Mouse (Mus musculus): ENCODE data around the gene Tmub1. TPM values are rescaled to one million over a fixed set of nuclear protein-coding genes. Genes with fewer than 3 reads are reported as not detected.
"Not testable (repeated sequence)": the region's sequence is repeated elsewhere in the genome, so short reads cannot be mapped to it uniquely, and the experiment has no call there.

Tmub1 gene
- total RNA-seq, 2 experiments from 2014 or later, result 23.1 to 27.5 TPM

DNA sequence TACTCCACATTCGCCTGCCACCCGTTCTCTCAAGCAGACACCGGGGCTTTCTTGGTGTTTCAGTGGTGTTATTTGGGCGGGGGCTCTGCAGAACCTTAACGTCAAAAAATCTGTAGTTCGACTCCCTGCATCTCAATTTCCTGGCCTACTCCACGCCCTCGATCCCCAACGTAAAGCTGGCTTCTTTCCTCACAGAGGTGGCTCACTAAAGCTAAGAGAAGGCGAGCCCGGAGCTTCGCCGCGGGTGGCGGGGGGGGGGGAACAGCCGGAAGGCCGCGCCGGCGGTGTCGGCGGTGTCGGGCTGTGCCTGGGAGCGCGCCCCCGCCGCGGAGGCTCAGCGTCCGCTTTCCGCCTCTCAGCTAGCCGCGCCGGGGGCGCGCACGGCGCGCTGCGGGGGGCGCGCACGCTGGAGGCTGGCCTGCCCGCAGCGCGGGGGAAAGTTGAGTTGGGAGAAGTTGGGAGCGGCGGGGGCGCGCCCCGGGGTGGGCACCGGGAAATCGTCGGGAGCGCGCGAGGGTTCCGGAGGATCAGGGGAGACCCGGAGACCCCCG is 22.7 kb downstream of the Tmub1 start:
- DNase-seq (ENCODE audit: low spot score in 2 of 2), result peak; percentile 66 to 74

- peak in 1 of 2 experiments; percentile 30 for DNase-seq (ENCODE audit: low spot score in 2 of 2)
Observed at GRCm38 (mm10) chr5:24424004-24424781, 23.5 kb downstream of the Tmub1 start.

- peak; percentile 98 to 100 for DNase-seq (ENCODE audit: low spot score in 2 of 2)
Observed at GRCm38 (mm10) chr5:24423129-24424003, 24.3 kb downstream of the Tmub1 start, which contains the start of the genes Cdk5 and Slc4a2. Gene Cdk5 (minus strand): TSS chr5:24423530. Gene Slc4a2 (plus strand): TSS chr5:24423837.

GRCm38 (mm10) chr5:24420381-24420780 is 27.3 kb downstream of the Tmub1 start:
- DNase-seq (ENCODE audit: low spot score in 2 of 2), result no peak

- no peak for DNase-seq (ENCODE audit: low spot score in 2 of 2)
Observed at GRCm38 (mm10) chr5:24417587-24417986, 30.1 kb downstream of the Tmub1 start.

DNA sequence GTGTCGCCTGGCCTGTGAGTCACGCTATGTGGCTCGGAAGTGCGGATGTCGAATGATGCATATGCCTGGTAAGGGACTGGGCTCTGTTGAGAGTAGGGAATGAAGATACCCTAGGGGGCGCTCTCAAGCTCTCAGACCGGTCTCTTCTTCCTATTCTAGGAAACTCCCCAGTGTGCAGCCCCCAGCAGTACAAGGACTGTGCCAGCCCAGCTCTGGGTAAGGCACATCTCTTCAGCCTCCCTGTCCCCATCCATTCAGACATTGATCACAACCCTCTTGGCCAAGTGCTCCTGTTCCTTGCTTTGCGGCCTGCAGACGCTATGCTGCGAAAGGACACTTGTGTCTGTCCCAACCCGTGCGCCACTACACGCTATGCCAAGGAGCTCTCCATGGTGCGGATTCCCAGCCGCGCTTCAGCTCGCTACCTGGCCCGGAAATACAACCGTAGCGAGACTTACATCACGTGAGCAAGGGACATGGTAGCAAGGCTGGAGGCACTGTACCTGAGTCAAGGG is 31.4 kb downstream of the Tmub1 start:
- peak; percentile 69 to 77 for DNase-seq (ENCODE audit: low spot score in 2 of 2)

DNA sequence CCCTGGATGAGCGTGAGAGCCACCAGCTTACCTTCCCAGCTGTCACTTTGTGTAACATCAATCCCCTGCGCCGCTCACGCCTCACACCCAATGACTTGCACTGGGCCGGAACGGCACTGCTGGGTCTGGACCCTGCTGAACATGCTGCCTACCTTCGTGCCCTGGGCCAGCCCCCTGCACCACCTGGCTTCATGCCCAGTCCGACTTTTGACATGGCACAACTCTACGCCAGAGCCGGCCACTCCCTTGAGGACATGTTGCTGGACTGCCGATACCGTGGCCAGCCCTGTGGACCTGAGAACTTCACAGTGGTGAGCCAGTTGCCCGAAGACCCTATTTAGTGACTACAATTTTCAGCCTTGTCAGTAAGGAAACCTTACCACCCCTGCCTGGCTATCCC is 33.7 kb downstream of the Tmub1 start:
- DNase-seq (ENCODE audit: low spot score in 2 of 2), result no peak

DNA sequence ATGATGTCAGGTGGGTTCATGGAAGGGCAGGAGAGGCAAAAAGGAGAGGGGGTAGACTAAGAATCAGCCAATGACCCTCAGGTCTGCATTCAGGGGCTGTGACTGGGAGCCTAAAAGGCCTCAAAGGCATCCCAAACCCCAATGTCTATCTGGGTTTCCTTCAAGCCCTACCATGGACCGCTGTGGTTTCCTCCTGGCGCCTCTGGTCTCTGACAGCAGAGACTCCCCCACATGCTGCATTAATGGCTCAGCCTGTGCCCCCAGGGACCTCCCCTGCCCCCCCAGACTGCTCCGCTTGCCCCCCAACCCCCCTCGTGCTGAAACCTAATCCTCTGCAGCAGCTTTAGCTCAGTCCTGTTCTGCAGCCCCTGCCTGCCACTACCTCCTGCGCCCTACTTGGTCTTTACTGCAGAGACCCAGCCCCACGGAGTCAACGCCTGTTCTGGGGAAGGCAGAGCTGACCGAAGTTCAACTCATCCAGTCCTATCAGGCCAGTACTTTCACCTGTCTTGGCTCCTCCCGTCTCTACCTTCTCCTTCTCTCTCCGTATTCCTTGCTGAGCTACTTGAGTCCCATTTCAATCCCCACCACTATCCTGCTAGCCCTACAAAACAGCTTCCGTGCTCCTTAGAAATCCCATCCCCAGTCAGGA is 34.5 kb downstream of the Tmub1 start, which contains the start of gene Asic3:
TSS of gene Asic3 (plus strand) at position 351 of the 652 bp plus-strand sequence.
- no peak for DNase-seq (ENCODE audit: low spot score in 2 of 2)

GRCm38 (mm10) chr5:24412063-24412462 is 35.6 kb downstream of the Tmub1 start:
- no peak for DNase-seq (ENCODE audit: low spot score in 2 of 2)

- no peak for DNase-seq (ENCODE audit: low spot score in 2 of 2)
Observed at GRCm38 (mm10) chr5:24409466-24409865, 38.2 kb downstream of the Tmub1 start.

DNA sequence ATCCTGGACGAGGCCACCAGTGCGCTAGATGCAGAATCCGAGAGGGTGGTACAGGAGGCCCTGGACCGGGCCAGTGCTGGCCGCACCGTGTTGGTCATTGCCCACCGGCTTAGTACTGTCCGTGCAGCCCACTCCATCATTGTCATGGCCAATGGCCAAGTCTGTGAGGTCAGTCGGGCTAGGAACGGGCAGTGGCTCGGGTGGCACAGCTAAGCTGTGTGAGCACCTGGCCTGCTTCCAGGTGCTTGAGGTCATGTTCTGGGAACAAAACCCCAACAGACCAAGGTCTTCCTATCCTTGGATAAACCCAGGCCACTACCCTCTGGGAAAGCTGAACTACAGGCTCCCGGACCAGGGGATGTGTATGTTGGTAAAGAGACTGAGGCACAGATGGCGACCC is 39.0 kb downstream of the Tmub1 start:
- DNase-seq (ENCODE audit: low spot score in 2 of 2), result no peak

DNA sequence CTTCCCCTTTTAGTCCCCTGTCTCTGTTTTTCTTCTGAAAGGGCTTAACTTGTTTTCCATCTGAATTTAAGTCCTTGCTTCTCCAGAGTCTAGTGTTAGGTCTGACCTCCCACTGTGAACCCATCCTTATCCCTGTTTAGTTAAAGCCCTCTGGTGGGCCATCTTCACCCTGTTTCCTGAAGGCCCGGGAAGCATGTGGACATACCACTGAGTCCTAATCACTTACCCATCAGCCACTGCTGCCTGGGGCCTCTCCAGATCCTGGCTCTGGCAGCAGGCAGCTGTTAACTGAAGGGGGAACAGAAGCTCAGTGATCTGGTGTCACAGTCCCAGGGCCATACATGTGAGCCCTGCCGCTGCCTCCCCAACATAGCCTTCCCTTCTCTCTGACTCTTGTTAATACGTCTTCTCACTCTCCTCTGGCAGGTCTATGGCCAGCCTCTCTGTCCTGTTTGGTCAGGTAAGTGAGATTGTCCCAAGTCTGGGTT is 42.2 kb downstream of the Tmub1 start:
- no peak for DNase-seq (ENCODE audit: low spot score in 2 of 2)

DNA sequence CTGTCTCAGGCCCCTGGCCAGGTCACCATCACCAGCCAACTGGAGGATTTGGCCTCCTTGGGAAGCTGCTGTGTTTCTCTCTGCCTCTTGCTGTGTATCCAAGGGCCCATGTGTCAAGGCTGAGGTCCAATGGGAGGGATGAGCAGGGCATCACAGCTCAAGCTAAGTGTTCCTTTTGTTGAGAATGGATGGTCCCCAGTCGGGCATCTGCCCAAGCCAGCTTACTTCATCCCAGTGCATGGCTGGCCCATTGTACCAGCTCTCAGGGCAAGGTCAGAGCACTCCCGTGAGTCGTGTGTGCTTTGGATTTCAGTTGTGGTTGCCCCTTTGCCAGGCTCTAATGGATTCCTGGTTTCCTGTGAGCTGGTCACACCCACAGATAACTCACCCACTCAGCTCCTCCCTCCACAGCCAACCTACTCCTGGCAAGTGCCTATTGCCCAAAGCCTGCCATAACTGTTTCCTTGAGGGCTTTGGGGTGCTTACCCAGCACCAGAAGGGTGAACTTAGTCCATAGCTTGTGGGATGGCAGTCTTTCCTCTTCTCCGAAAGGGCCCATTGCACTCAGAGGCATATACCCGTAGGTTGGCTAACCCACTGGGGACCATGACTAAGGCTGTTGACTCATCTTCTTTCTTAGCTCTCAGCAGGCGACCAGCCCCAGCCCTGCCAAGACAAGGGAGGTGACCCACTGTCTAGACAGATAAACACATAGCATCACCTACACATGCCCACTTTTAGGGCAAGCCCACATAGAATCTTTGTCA is 42.9 kb downstream of the Tmub1 start:
- no peak for DNase-seq (ENCODE audit: low spot score in 2 of 2)

DNA sequence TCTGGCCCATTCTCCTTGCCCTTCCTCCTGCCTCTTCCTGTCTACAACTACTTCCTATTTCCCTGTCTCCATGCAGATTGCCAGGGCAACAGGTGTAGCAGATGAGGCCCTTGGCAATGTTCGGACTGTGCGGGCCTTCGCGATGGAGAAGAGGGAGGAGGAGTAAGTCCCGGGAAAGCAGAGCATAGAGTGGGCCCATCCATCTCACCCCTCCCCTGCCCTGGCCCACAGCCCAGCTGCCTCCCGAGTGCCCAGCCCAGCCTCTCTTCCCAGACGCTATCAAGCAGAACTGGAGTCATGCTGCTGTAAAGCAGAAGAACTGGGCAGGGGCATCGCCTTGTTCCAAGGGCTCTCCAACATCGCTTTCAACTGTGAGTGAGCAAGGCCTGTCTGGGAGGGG is 45.7 kb downstream of the Tmub1 start:
- DNase-seq (ENCODE audit: low spot score in 2 of 2), result no peak

- DNase-seq (ENCODE audit: low spot score in 2 of 2), result no peak
Observed at GRCm38 (mm10) chr5:24400911-24401605, 46.6 kb downstream of the Tmub1 start.

DNA sequence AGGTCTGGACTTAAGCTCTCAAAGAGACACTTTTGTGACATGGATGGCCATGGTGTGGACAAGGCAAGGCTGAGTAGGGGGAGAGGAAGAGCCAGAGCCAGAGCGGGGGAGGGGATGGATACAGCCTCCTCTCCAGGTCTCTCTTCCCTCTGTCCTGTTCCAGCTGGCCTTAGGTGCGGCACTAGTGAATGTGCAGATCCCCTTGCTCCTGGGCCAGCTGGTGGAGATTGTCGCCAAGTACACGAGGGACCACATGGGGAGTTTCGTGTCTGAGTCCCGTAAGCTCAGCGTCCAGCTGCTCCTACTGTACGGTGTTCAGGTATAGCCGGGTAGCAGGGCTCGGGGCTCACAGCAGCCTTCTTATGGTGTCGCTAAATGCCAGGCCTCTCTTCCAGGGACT is 47.3 kb downstream of the Tmub1 start:
- DNase-seq (ENCODE audit: low spot score in 2 of 2), result no peak

DNA sequence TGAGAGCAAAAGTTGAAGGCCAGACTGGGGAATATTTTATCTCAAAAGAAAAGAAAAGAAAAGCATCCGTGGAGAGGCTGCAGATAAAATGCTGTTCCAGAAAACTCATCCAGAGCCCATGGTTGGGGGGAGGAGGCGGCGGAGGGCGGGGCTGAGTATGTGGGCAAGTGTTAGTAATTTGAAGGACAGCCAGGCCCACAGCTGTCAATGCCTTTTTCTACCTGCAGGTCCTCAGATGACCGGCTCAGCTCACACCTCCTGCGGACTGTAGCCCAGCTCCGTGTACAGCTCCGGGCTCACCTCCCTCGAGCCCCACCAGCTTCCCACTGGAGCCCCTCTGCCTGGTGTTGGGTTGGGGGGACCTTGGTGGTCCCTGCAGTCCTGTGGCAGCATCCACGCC is 48.0 kb downstream of the Tmub1 start:
- no peak for DNase-seq (ENCODE audit: low spot score in 2 of 2)

- DNase-seq (ENCODE audit: low spot score in 2 of 2), result not testable (repeated sequence)
Observed at GRCm38 (mm10) chr5:24396254-24396653, 51.4 kb downstream of the Tmub1 start.
